Mouse (Mus musculus): ENCODE data around the gene Dysf.
"Not testable (repeated sequence)": the region's sequence is repeated elsewhere in the genome, so short reads cannot be mapped to it uniquely, and the experiment has no call there.

Dysf gene

GRCm38 (mm10) chr6:84008363-84009171 is at the start of gene Dysf:
Gene Dysf (plus strand): TSS chr6:84008590.
- in situ Hi-C loops (cut with MseI, MboI): no loop called here

- in situ Hi-C loops (cut with MseI, MboI): no loop called here
These were observed 20.7 kb upstream of the Dysf start for GRCm38 (mm10) chr6:83987642-83988041.

- in situ Hi-C loops (cut with MseI, MboI): no loop called here
These were observed 5.7 kb upstream of the Dysf start for GRCm38 (mm10) chr6:84002716-84003115.

DNA sequence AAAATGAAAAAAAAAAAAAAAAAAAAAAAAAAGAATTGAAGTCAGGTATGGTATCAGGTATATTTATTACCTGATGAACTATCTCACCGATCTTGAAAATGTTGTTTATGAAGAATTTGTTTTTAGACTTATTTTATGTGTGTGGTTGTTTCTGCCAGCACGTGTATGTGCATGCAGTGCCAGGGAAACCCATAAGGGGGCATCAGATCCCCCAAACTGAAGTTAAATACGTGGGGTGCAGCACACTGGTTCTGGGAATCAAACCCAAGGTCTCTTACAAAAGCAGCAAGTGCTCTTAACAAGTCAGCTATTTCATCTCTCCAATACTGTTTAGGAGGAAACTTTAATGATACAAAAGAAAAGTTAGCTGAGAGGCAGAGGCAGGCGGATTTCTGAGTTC is 4.1 kb upstream of the Dysf start:
- in situ Hi-C loops (cut with MseI, MboI): no loop called here

GRCm38 (mm10) chr6:84009172-84009872 is 932 bp downstream of the Dysf start:
- in situ Hi-C loops (cut with MseI, MboI): no loop called here

GRCm38 (mm10) chr6:84009915-84010302 is 1.5 kb downstream of the Dysf start:
- in situ Hi-C loops (cut with MseI, MboI): no loop called here

- in situ Hi-C loops (cut with MseI, MboI): no loop called here
These were observed 2.2 kb downstream of the Dysf start for GRCm38 (mm10) chr6:84010303-84011225.

- in situ Hi-C loops (cut with MseI, MboI): loop anchor here (5.0 kb wide), 1 partner anchor 47 kb away; no protein-coding TSS in a partner anchor
These were observed 6.7 kb downstream of the Dysf start for GRCm38 (mm10) chr6:84014961-84015683.

DNA sequence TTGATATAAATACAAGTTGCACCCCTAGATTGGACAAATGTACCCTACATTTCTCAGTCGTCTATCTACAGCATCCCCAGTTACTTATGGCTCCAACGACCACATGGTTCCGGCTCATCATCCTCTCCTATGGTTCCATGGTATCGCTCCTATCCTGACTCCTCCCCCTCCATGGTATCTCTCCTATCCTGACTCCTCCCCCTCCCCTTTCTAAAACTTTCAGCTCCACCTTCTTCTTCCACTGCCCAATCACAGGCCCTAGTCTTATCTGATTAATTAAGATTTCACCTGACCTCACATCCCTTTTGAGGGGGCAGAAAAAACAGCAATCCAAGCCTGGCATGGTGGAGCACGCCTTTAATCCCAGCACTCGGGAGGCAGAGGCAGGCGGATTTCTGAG is 8.5 kb downstream of the Dysf start:
- in situ Hi-C loops (cut with MseI, MboI): loop anchor here (5.0 kb wide), 1 partner anchor 45 kb away; no protein-coding TSS in a partner anchor

DNA sequence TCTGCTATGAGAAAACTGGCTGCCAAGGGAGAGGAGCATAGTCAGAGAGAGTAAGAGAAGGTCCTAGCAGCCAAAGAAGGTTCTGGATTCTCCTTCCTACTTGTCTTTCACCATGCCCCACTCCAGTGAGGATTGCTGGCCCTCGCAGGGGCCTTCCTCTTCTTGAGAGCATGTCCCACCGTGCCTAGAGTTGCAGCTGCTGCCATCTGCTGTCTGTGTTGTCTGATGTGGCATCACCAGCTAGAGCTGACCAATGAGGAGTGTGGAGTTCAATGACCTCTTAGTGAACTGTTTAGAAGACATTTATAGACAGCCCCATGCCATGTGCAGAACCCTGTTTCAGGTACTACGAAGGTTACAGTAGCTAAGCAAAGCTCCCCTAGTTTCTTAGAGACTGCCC is 9.0 kb downstream of the Dysf start:
- in situ Hi-C loops (cut with MseI, MboI): loop anchor here (5.0 kb wide), 1 partner anchor 45 kb away; no protein-coding TSS in a partner anchor

GRCm38 (mm10) chr6:84018906-84019550 is 10.6 kb downstream of the Dysf start:
- in situ Hi-C loops (cut with MseI, MboI): loop anchor here (5.0 kb wide), 1 partner anchor 43 kb away; no protein-coding TSS in a partner anchor

DNA sequence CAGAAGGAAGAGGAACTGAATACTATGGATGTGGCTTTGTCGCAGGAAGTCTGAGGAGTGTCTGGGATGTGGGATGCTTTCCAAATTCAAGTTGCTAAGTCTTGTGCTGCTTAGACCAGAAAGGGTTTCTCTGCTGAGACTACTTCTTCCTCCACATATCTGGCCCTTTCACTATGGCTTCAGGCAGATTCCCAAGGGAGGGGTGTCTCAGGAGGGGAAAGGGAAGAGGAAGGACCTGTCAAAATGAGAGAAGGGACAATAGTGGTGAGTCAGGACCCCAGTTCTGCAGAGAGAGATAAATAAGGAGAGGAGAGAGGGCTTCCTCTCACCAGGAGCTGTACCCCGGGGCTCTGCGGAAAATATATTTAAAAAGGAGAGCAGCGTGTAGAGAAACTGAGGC is 11.6 kb downstream of the Dysf start:
- in situ Hi-C loops (cut with MseI, MboI): no loop called here

DNA sequence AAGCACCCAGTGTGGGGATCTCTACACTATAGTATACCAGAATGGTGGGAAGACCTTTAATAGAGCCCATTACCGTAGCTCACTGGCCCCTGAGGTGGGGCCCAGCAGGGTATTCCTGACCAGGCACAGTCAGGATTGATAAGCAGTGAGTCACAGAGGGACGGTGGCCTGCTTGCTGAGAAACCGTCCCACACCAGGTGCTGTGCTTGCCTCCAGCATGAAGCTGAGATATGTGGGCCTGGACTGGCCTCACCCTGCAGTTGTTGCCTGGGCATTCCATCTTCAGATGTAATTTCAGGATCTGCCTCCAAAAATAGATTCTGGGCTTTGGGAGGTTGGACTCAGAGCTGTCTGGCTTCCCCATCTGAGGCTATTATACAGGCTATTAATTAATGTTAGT is 13.6 kb downstream of the Dysf start:
- in situ Hi-C loops (cut with MseI, MboI): no loop called here

DNA sequence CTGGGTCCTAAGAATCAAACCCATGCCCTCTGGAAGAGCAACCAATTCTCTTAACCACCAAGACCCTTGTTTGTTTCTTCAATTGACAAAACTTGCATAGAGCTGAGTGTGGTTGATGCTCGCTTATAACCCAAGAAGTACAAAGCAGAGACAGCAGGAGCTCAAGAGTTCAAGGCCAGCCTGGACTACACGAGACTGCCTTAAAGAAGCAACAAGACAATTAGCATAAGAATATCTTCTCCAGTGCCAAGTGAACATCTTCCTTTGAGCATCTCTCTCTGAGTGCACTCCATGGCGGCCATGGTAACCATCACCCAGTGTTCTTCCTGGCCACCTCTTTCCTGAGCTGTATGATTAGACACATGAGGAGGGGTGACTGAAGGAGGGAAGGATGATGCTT is 17.2 kb downstream of the Dysf start:
- in situ Hi-C loops (cut with MseI, MboI): no loop called here

GRCm38 (mm10) chr6:84028791-84029190 is 20.4 kb downstream of the Dysf start:
- in situ Hi-C loops (cut with MseI, MboI): no loop called here

- in situ Hi-C loops (cut with MseI, MboI): no loop called here
These were observed 21.4 kb downstream of the Dysf start for GRCm38 (mm10) chr6:84029775-84030174.

GRCm38 (mm10) chr6:84032516-84032915 is 24.1 kb downstream of the Dysf start:
- in situ Hi-C loops (cut with MseI, MboI): not testable (repeated sequence)

DNA sequence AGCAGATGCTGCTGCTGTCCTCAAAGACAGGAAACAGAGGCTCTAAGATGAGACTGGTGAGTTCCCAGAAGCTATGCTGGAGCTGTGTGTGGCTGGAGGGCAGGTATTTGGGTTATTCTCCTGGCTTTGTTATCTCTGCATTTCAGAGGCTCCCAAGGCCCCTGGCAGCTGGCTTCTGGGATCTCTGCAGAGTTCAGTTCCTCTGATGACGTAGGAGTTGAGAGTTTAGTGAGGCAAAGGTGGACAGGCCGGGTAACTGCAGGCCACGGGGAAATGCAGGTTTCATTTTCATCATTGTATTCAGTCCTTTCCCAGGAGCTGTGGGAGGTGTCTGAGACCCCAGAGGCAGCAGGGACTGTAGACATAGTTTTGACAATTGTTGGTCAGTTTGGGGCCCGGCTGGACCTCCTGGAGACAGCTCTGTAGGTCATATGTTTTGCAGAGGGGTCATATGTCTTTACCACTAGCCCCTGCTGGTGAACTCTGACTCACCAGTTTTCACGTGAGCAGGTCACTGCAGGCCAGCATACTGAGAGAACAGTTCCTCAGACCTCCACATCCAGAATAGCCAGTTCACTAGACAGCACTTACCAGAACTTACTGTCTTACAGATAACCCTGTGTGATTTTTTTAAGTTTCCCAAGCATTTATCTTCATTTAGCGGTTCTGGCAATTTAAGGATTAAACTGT is 35.0 kb downstream of the Dysf start:
- in situ Hi-C loops (cut with MseI, MboI): no loop called here

- in situ Hi-C loops (cut with MseI, MboI): no loop called here
These were observed 36.3 kb downstream of the Dysf start for GRCm38 (mm10) chr6:84044679-84045078.

DNA sequence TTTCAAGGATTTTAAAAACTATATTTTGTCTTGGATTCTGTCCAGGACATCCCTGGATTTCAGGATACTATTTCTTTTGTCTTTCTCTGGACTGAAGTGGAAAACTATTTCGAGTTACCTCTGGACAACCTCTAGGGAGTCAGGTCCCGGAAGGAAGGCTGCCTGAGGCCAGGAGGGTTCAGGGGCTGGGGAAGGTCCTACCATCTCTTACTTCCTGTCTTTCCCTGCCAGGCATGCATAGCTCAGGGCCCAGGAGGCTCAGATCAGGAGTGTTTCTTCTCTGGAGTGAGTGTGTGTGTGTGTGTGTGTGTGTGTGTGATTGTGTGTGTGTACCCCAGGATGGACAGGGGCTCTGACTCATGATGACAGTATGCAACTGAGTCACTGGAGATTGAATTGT is 40.5 kb downstream of the Dysf start:
- in situ Hi-C loops (cut with MseI, MboI): no loop called here
